Mouse (Mus musculus) layer of hippocampus, postnatal 36 days (tissue): Measurements from ENCODE around the gene Ggt5. TPM values are rescaled to one million over a fixed set of nuclear protein-coding genes. Genes with fewer than 3 reads are reported as not detected.

ENCODE experiments used
- DNase-seq, 2 experiments: peaks; one replicate each; pipeline ENCODE4 v3.0.0; 2022
- total RNA-seq, 2 experiments: library from RNA; stranded (reverse); gene quantifications; 2 replicates each; pipeline ENCODE4 v1.2.3; 2021

Ggt5 gene
- total RNA-seq, 2 experiments from 2014 or later: 2.2 to 3.2 TPM

- no peak for DNase-seq
Observed at GRCm38 (mm10) chr10:75627490-75627889, 38.4 kb downstream of the Ggt5 start.

DNA sequence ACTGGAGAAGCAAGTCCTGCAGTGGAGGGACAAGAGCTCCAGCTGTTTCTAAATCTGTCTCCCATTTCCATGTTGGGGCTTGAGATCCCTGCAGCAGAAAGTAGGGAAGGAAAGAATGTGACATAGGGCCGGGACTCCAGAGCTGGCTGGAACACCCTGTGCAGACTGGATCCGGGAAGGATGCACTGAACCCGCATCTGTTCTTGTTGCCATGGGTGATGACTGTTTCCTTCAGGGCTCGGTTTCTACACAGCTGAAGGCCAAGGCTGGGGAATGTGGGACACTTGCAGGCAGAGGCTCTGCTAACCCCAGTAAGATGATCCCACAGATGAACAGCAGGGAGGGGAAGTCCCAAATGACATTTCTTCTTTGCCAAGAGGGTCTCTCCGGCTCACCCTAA, 43.5 kb downstream of the Ggt5 start:
- DNase-seq: no peak

DNA sequence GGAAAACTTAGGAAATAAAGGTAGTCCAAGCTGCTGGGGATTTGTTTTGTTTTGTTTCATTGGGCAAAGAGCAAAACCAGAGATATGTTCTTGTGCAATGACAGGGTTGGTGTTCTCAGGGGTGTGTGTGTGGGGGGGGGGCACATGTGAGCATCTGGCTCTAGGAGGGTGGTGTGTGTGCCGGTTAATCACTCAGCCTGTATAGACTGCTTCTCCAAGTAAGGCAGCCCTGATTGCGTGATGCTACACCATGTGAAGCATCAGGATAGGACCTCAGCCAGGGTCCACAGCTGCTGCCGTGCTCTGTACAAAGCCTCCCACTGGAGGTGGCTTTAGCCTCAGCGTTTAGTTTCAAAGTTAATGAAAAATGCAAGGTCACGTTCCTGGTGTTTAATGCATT, 43.9 kb downstream of the Ggt5 start:
- DNase-seq: no peak

GRCm38 (mm10) chr10:75633576-75634139, 44.5 kb downstream of the Ggt5 start:
- DNase-seq: no peak

GRCm38 (mm10) chr10:75634610-75635009, 45.5 kb downstream of the Ggt5 start:
- no peak for DNase-seq

GRCm38 (mm10) chr10:75635019-75635692, 46.0 kb downstream of the Ggt5 start:
- no peak for DNase-seq

DNA sequence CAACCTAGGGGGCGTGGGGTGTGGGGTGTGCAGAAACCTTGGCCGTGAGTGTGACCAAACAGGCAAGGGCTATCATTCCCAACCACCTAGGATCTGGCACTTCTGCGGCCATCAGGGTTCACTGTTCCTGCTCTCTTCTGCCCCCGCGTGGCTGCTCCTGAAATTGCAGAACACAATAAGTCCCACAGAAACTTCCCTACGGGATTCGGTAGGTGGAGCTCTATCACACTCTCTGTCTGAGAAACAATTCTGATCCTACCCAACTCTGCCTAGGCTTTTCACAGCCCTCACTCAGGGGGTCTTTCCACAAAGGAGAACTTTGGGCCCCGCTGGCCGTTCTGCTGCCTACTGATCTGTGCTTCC, 46.5 kb downstream of the Ggt5 start:
- DNase-seq: peak; percentile 78 to 82

DNA sequence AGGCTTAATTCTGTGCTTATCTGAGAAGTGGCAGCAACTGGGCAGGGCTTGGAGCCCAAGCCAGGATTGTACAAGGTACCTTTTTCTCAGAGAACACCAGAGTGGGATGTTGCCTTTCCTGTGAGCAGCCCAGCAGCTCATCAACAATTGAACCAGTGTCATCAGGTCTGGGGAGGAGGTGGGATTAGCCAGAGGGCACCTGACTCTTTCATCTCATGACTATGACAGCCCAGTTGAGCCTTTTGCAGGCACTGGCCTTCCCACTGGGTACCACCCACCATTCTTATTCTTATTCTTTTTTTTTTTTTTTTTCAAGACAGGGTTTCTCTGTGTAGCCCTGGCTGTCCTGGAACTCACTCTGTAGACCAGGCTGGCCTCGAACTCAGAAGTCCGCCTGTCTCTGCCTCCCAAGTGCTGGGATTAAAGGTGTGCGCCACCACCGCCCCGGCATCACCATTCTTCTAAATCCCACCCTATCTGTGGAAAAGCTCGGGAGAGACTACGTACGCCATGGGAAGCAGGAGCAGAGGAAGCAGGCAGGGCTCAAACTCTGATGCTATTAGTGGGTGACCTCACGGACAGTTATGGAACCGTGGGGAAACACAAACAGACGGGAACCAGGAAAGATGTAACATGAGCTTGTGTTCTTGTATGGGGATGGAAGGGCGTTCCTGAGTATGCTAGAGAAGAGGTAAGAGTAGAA, 47.1 kb downstream of the Ggt5 start:
- DNase-seq: no peak

DNA sequence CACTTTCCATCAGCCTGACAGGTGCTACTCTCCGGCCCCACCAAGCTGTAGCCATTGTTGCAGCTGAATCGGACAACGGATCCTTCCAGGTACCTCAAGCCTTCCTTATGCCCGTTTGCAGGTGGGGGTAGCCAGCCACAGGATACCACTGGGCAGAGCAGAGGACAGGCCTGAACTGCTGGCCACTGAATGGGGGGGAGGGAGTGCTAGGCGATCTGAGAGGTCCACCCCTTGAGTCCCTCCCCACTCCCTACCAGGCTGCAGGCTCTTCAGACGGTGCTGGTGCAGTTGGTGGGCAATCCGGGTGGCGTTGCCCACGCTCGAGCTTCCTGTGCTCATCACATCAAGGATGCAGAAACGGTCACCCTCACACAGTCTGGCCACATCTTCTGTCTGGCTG, 48.6 kb downstream of the Ggt5 start:
- no peak for DNase-seq

DNA sequence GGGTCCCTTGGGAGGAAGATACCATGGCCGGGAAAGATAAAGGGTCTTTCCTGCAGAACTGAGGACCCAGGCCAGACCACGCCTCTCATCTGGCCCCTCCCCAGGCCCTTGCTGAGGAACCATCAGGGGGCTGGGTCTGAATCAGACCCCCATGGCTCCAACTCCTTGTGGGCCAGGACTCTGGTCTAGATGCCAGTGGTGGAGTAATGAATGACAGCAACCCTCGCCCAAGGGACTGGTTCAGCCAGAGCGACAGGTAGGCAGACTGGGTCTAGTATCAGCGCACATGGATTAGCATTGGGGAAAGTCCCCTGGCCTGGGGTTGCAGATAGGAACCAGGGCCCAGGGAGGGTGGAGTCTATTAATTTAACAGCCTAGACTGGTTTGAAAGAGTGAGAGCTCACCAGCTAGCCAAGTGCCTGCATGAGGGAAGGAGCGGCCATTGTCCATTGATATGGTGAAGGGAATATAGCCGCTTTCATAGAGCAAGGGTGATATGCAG, 52.6 kb downstream of the Ggt5 start:
- no peak for DNase-seq

GRCm38 (mm10) chr10:75642436-75642835, 53.3 kb downstream of the Ggt5 start:
- peak in 1 of 2 experiments; percentile 4 for DNase-seq

- DNase-seq: no peak
Observed at GRCm38 (mm10) chr10:75642891-75643290, 53.8 kb downstream of the Ggt5 start.

- no peak for DNase-seq
Observed at GRCm38 (mm10) chr10:75643741-75644343, 54.7 kb downstream of the Ggt5 start, which contains the start of gene Susd2. Gene Susd2, minus strand, starts transcription at chr10:75644008.

DNA sequence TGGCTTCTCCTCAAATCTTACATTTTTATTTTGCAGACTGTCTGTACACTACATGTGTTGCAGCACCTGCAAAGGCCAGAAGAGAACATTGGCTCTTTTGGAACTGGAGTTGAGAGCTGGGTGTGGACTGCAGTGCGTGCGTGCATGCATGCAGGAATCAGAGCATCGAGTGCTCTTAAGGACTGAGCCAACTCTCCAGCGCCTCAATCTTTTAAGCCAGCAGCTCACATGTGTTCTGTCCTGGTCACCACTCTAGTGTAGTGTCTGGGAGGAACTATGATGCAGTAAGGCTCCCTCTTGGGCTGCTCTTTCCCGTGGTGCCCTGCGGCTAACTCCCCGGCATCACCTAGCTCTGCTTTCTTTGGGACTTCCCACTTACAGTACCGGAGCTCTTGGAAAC, 56.5 kb downstream of the Ggt5 start:
- DNase-seq: no peak

DNA sequence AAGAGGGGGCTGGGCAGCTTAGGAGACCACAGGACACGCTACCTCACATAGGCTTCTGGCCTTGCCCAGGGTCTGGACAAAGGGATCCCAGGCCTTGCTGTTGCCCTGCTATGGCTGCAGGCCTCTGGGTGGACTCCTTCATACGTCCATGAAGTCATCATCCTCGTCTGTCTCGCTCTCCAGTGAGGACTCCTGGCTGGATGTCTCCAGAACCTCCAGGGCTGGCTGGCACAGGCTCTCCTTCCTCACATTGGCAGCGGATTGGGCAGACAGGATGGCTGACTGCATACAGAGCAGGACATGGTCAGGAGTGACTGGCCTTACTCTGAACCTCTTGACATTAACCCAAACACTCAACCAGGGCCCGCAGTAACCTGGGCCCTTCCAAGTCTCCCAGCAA, 57.3 kb downstream of the Ggt5 start:
- DNase-seq: no peak

DNA sequence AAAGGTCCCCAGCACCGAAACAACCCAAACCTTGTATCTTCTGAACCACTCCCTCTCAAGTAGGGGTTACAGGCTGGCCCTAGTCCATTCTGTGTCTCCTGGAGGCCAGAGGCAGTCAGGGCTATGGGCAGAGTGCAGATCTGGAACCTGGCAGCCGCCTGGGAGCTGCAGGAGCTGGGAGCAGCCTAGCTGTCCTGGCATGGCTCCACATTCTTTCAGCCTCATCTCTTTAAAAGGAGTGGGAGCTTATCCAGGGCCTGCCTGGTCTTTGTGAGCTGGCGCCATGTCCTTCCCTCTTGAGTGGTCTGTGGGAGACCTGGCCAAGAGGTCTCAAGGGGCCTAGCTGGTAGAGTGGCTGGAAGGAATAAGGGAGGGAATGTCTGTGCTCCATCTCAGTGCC, 58.2 kb downstream of the Ggt5 start:
- DNase-seq: no peak

- no peak for DNase-seq
Observed at GRCm38 (mm10) chr10:75648091-75648490, 59.0 kb downstream of the Ggt5 start.

- no peak for DNase-seq
Observed at GRCm38 (mm10) chr10:75649001-75649400, 59.9 kb downstream of the Ggt5 start.

DNA sequence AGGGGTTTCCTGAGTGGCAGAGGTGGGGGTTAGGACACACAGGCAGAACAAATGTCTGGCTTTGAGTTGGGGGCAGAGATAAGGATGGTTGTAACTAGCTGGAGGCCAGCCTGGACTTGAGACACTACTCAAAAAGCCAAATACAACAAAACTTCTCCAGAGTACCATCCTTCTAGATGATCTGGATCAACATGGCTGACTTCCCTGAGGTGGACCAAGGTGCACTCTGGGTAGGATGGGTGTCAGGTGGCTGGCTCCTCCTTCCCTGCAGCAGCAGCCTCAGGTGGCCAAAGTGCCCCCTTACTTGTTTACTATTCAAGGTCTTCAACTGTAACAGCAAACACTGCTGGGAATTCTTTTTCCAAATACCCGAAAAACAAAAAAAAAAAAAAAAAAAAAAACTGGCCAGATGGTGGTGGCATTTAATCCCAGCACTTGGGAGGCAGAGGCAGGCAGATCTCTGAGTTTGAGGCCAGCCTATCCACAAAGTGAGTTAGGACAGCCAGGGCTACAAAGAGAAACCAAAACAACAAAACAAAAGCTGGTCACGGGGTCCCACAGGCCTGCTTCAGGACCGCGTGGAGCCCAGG, 60.4 kb downstream of the Ggt5 start:
- DNase-seq: no peak

DNA sequence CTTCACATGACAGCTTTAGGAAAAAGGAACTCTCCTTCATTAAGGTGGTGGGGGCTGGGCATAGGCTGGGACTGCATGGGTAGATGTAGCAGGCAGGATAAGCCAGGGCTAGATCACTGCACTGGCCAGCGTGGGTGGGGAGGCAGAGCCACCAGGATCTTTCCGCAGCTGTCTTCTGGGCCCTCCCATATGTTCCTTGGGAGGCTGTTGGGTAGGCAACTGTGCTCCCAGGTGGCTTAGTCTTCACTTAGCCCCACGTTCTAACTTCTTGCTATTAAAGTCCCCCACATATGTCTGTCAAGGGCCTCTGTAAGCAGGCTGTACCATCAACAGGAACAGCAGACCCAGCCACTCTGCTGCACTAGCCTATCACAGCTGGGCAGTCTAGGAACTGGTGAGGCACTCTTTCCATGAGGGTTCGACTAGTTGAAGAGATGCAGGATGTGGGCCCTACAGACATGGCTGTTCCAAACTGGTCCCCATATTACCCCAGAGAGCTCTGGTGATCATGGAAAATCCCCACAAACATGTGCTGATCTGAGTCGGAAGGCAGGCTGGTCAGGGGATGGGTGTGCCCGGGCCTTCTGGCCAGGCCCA, 61.3 kb downstream of the Ggt5 start:
- no peak for DNase-seq

DNA sequence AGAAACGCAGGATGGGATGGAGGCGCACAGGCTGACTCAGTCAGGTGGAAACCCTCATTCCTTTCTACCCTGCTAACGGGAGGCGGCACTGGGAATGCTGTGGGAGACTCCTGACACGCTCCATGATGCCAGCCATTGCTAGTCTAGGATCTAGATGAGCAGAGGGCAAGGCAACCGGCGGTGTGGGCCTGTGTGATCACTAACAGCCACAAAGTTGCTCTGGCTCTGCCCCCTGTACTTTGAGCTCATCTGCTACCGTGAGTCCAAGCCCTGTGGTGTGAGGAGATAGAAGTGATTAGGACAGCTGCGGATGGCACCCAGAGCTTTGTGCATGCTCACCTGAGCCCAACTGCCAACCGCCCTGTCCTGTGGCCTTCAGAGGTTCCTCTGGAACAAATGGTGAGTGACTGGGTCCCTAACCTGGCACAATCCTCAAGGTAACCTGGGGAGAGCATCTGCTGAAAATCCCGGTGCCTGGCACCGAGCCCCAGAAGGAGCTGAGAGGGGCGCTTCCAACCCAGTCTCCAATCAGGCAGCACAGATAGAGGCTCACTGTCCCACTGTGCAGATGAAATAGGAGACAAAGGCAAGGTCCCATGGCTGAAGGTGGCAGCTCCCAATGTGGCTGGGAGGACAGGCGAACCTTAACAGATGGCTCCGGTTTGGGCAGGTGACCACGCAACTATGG, 62.4 kb downstream of the Ggt5 start:
- DNase-seq: no peak

- no peak for DNase-seq
Observed at GRCm38 (mm10) chr10:75654053-75654452, 64.9 kb downstream of the Ggt5 start.
